ENCODE assay signal across 8 mouse cellular contexts in the genomic region with DNA sequence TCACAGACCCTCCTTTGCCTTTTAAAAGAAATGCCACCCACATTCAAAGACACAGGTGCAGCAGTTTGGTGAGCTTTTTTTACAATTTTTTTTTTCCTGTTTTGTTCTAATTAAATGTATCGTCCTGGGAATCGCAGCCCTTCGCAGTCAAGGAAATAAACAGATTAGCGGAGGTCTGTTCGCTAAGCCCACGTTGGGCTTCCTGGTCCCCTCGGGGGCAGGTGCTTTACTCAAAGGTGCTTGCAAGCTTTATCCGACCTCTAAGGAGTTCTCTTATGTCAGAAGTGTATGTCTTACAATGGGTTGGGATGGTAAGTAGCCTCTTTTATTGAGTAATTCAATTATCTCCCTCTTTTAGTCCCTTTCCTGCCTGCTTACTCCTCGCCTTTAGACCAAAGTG. TPM values are rescaled to one million over a fixed set of nuclear protein-coding genes. Genes with fewer than 3 reads are reported as not detected.
DNase-seq lines count a peak whose midpoint lies in the region; ATAC-seq and TF ChIP-seq lines count a peak whose summit lies in the region.

No protein-coding gene starts in this region.

- H3K27me3 ChIP-seq in kidney, postnatal 0 days (ENCODE audit: insufficient read depth, low read length) = no peaks in the 10 kb centered on the region
- no peaks in the 10 kb centered on the region for H3K27me3 ChIP-seq in heart, embryonic 16.5 days (ENCODE audit: control insufficient read depth, insufficient read depth, low read length)

- 2% methylated on average over 9 of the region's 9 CpGs for WGBS in kidney, postnatal 0 days
- WGBS in heart, embryonic 16.5 days = 3% methylated on average over 9 of the region's 9 CpGs
- under 1% methylated on average over 9 of the region's 9 CpGs for WGBS in macrophage (ENCODE audit: missing documents)

- no peaks in the 10 kb centered on the region for H3K36me3 ChIP-seq in kidney, postnatal 0 days (ENCODE audit: insufficient read depth, low read length)
- no peaks in the 10 kb centered on the region for H3K36me3 ChIP-seq in heart, embryonic 16.5 days (ENCODE audit: control insufficient read depth, insufficient read depth)
- H3K36me3 ChIP-seq in macrophage (ENCODE audit: inconsistent target) = no peaks in the 10 kb centered on the region

- no peaks in the 10 kb centered on the region for H3K9me3 ChIP-seq in kidney, postnatal 0 days (replicated peaks; ENCODE audit: low read length)
- H3K9me3 ChIP-seq in heart, embryonic 16.5 days (replicated peaks; ENCODE audit: control insufficient read depth, low read length) = no peaks in the 10 kb centered on the region

- no peak for TF ChIP-seq CTCF in kidney, postnatal 0 days (IDR thresholded peaks at IDR 0.05; ENCODE audit: low read depth)
- no peak for TF ChIP-seq CTCF in bone marrow macrophage, adult 2 months (IDR thresholded peaks at IDR 0.05; ENCODE audit: low read depth, low read length)

- H3K27ac ChIP-seq in kidney, postnatal 0 days = peak overlapping the region; percentile 100
- H3K27ac ChIP-seq in bone marrow macrophage, adult 2 months (ENCODE audit: insufficient read depth, low read depth, low read length) = peak overlapping the region; percentile 98
- H3K27ac ChIP-seq in heart, embryonic 16.5 days (ENCODE audit: low read length) = peak overlapping the region; percentile 100
- H3K27ac ChIP-seq in macrophage = peak overlapping the region; percentile 98

- no peak for DNase-seq in kidney, postnatal 0 days (ENCODE audit: low spot score)
- DNase-seq in kidney, postnatal 10 days = no peak
- no peak for DNase-seq in layer of hippocampus, postnatal 36 days

- no peak for ATAC-seq in kidney, postnatal 0 days (replicated peaks; ENCODE audit: low FRiP score, low read depth)
- ATAC-seq in heart, embryonic 16.5 days (replicated peaks; ENCODE audit: extremely low read depth, insufficient read depth, low FRiP score) = no peak
- ATAC-seq in inflammation-experienced regulatory T-cells, adult 6 months = no peak
- no peak for ATAC-seq in megakaryocyte progenitor cell, adult 5-6 weeks (replicated peaks; ENCODE audit: poor library complexity)

- H3K9ac ChIP-seq in kidney, postnatal 0 days (ENCODE audit: low read depth, low read length) = peak overlapping the region; percentile 99
- H3K9ac ChIP-seq in heart, embryonic 16.5 days (ENCODE audit: low read length) = peak overlapping the region; percentile 100

- no peak for TF ChIP-seq POLR2A in bone marrow macrophage, adult 2 months (IDR thresholded peaks at IDR 0.05; ENCODE audit: borderline replicate concordance, low read depth, low read length)

- H3K4me3 ChIP-seq in kidney, postnatal 0 days (replicated peaks; ENCODE audit: low read depth, low read length) = peak overlapping the region; percentile 83
- H3K4me3 ChIP-seq in bone marrow macrophage, adult 2 months (ENCODE audit: insufficient read depth, low read length) = peak overlapping the region; percentile 77
- H3K4me3 ChIP-seq in heart, embryonic 16.5 days (ENCODE audit: low read length) = peak overlapping the region; percentile 93
- peak overlapping the region; percentile 94 for H3K4me3 ChIP-seq in macrophage (ENCODE audit: inconsistent target)

- peaks cover 49% of the 10 kb centered on the region for H3K79me2 ChIP-seq in macrophage (ENCODE audit: inconsistent target)

- peak overlapping the region; percentile 92 for H3K4me2 ChIP-seq in kidney, postnatal 0 days (ENCODE audit: low read length)
- H3K4me2 ChIP-seq in heart, embryonic 16.5 days (ENCODE audit: low read depth, low read length) = peak overlapping the region; percentile 81

- H3K4me1 ChIP-seq in kidney, postnatal 0 days (replicated peaks; ENCODE audit: insufficient read depth, low read length) = peaks cover 30% of the 10 kb centered on the region
- H3K4me1 ChIP-seq in bone marrow macrophage, adult 2 months (ENCODE audit: control insufficient read depth, insufficient read depth, low read length) = peaks cover 38% of the 10 kb centered on the region
- peaks cover 42% of the 10 kb centered on the region for H3K4me1 ChIP-seq in heart, embryonic 16.5 days (ENCODE audit: control insufficient read depth, insufficient read depth, low read length)

RNA-seq across cellular contexts. Expression of a gene that starts 1.7 kb away (rescaled TPM):
- polyA plus RNA-seq in kidney, postnatal 0 days (2015; fragmentation: Nextera tagmentation; extraction: Ambion mirVana) = 9.6 and 10.4 TPM in 2 replicates
- polyA plus RNA-seq in bone marrow macrophage, adult 2 months (2012; ENCODE audit: insufficient read depth, insufficient read length, missing spikeins) = 30.4 and 31.9 TPM in 2 replicates
- 8.5 and 9.0 TPM in 2 replicates for polyA plus RNA-seq in heart, embryonic 16.5 days (2015; fragmentation: Nextera tagmentation; extraction: Ambion mirVana)
- total RNA-seq in macrophage (2018; cell fraction: chromatin; rRNA removed) = 100 to 1,000 TPM in 2 of 26 experiments, 10 to 100 TPM in 24; 40.1 to 107 (median 74.8) TPM
- total RNA-seq in macrophage (2018; cell fraction: cytosol; rRNA removed) = 10 to 100 TPM; 18.6 to 45.7 (median 30.8) TPM
- 10 to 100 TPM; 34.2 to 77.9 (median 51.1) TPM for total RNA-seq in macrophage (2018; cell fraction: nucleus; rRNA removed)
- 23.8 to 26.3 TPM (median 25.4 TPM) in 3 replicates for polyA plus RNA-seq in macrophage (2018)
- polyA plus RNA-seq in inflammation-experienced regulatory T-cells, adult 6 months (2017; shearing (Covaris generic)) = 10 to 100 TPM; 13.1 to 20.1 (median 17.3) TPM
- 10 to 100 TPM; 54.7 to 60.4 TPM for total RNA-seq in layer of hippocampus, postnatal 36 days (2021)
- 36.5 and 38.7 TPM in 2 replicates for total RNA-seq in megakaryocyte progenitor cell, adult 5-6 weeks (2015)
- total RNA-seq in megakaryocyte progenitor cell, adult 5-6 weeks (2017) = 25.9 and 33.5 TPM in 2 replicates

RNA-seq across cellular contexts. Expression of a gene that starts 14.8 kb away (rescaled TPM):
- 184 and 212 TPM in 2 replicates for polyA plus RNA-seq in kidney, postnatal 0 days (2015; fragmentation: Nextera tagmentation; extraction: Ambion mirVana)
- polyA plus RNA-seq in bone marrow macrophage, adult 2 months (2012; ENCODE audit: insufficient read depth, insufficient read length, missing spikeins) = 57.2 and 59.3 TPM in 2 replicates
- polyA plus RNA-seq in heart, embryonic 16.5 days (2015; fragmentation: Nextera tagmentation; extraction: Ambion mirVana) = 211 and 235 TPM in 2 replicates
- 10 to 100 TPM in 24 of 26 experiments, 1 to 10 TPM in 2; 7.7 to 58.2 (median 29.0) TPM for total RNA-seq in macrophage (2018; cell fraction: chromatin; rRNA removed)
- 10 to 100 TPM; 42.3 to 78.0 (median 54.8) TPM for total RNA-seq in macrophage (2018; cell fraction: cytosol; rRNA removed)
- total RNA-seq in macrophage (2018; cell fraction: nucleus; rRNA removed) = 10 to 100 TPM; 18.5 to 56.7 (median 31.3) TPM
- polyA plus RNA-seq in macrophage (2018) = 50.0 to 88.6 TPM (median 68.1 TPM) in 3 replicates
- 100 to 1,000 TPM in 1 of 3 experiments, 10 to 100 TPM in 2; 72.6 to 121 (median 77.7) TPM for polyA plus RNA-seq in inflammation-experienced regulatory T-cells, adult 6 months (2017; shearing (Covaris generic))
- total RNA-seq in layer of hippocampus, postnatal 36 days (2021) = 10 to 100 TPM; 88.7 to 97.5 TPM
- total RNA-seq in megakaryocyte progenitor cell, adult 5-6 weeks (2015) = 76.8 and 81.3 TPM in 2 replicates
- total RNA-seq in megakaryocyte progenitor cell, adult 5-6 weeks (2017) = 429 and 547 TPM in 2 replicates

RNA-seq across cellular contexts. Expression of a gene that starts 50.1 kb away (rescaled TPM):
- 74.2 and 81.9 TPM in 2 replicates for polyA plus RNA-seq in kidney, postnatal 0 days (2015; fragmentation: Nextera tagmentation; extraction: Ambion mirVana)
- polyA plus RNA-seq in bone marrow macrophage, adult 2 months (2012; ENCODE audit: insufficient read depth, insufficient read length, missing spikeins) = 43.4 and 51.6 TPM in 2 replicates
- polyA plus RNA-seq in heart, embryonic 16.5 days (2015; fragmentation: Nextera tagmentation; extraction: Ambion mirVana) = 81.6 and 82.1 TPM in 2 replicates
- 1 to 10 TPM in 22 of 26 experiments, not detected in 4; 1.3 to 9.0 (median 2.7) TPM for total RNA-seq in macrophage (2018; cell fraction: chromatin; rRNA removed)
- total RNA-seq in macrophage (2018; cell fraction: cytosol; rRNA removed) = 10 to 100 TPM; 44.2 to 78.5 (median 64.6) TPM
- 10 to 100 TPM in 21 of 26 experiments, 1 to 10 TPM in 5; 4.6 to 31.6 (median 18.8) TPM for total RNA-seq in macrophage (2018; cell fraction: nucleus; rRNA removed)
- 9.5 to 50.4 TPM (median 41.7 TPM) in 3 replicates for polyA plus RNA-seq in macrophage (2018)
- 1 to 10 TPM; 5.3 to 7.7 (median 7.6) TPM for polyA plus RNA-seq in inflammation-experienced regulatory T-cells, adult 6 months (2017; shearing (Covaris generic))
- 10 to 100 TPM; 61.4 to 77.2 TPM for total RNA-seq in layer of hippocampus, postnatal 36 days (2021)
- total RNA-seq in megakaryocyte progenitor cell, adult 5-6 weeks (2015) = 34.6 and 42.5 TPM in 2 replicates
- total RNA-seq in megakaryocyte progenitor cell, adult 5-6 weeks (2017) = 9.5 and 13.5 TPM in 2 replicates
